Mouse (Mus musculus): ENCODE data around the gene Sdk2.
A peak's percentile ranks its signal among the peaks of the same experiment; 100 is the strongest.

Sdk2 gene

GRCm38 (mm10) chr11:113786395-113786794 is 280.5 kb downstream of the Sdk2 start:
- DNase-seq = no peak

GRCm38 (mm10) chr11:113785406-113786171 is 281.3 kb downstream of the Sdk2 start:
- peak; percentile 70 for DNase-seq

GRCm38 (mm10) chr11:113784656-113785396 is 282.0 kb downstream of the Sdk2 start:
- DNase-seq = no peak

GRCm38 (mm10) chr11:113782496-113782895 is 284.4 kb downstream of the Sdk2 start:
- DNase-seq = no peak

GRCm38 (mm10) chr11:113782006-113782405 is 284.8 kb downstream of the Sdk2 start:
- no peak for DNase-seq

- DNase-seq = no peak
These were observed 287.2 kb downstream of the Sdk2 start for GRCm38 (mm10) chr11:113779680-113780041.

- peak; percentile 53 for DNase-seq
These were observed 287.8 kb downstream of the Sdk2 start for GRCm38 (mm10) chr11:113778733-113779679.

- no peak for DNase-seq
These were observed 288.9 kb downstream of the Sdk2 start for GRCm38 (mm10) chr11:113777878-113778464.

GRCm38 (mm10) chr11:113776851-113777511 is 289.9 kb downstream of the Sdk2 start:
- DNase-seq = no peak

- no peak for DNase-seq
These were observed 292.1 kb downstream of the Sdk2 start for GRCm38 (mm10) chr11:113774773-113775172.

- no peak for DNase-seq
These were observed 293.7 kb downstream of the Sdk2 start for GRCm38 (mm10) chr11:113773191-113773590.

GRCm38 (mm10) chr11:113771187-113771586 is 295.7 kb downstream of the Sdk2 start:
- DNase-seq = no peak

GRCm38 (mm10) chr11:113768356-113768755 is 298.5 kb downstream of the Sdk2 start:
- no peak for DNase-seq

GRCm38 (mm10) chr11:113767285-113767684 is 299.6 kb downstream of the Sdk2 start:
- DNase-seq = no peak

GRCm38 (mm10) chr11:113766284-113766985 is 300.4 kb downstream of the Sdk2 start:
- DNase-seq = peak; percentile 48

- DNase-seq = no peak
These were observed 302.6 kb downstream of the Sdk2 start for GRCm38 (mm10) chr11:113764132-113764849.

- no peak for DNase-seq
These were observed 303.4 kb downstream of the Sdk2 start for GRCm38 (mm10) chr11:113763449-113763848.

- DNase-seq = no peak
These were observed 304.6 kb downstream of the Sdk2 start for GRCm38 (mm10) chr11:113762136-113762797.

- DNase-seq = no peak
These were observed 305.2 kb downstream of the Sdk2 start for GRCm38 (mm10) chr11:113761646-113762045.

- peak; percentile 56 for DNase-seq
These were observed 306.4 kb downstream of the Sdk2 start for GRCm38 (mm10) chr11:113760476-113760875.

Data from lung, postnatal 14 days (tissue).